Comparison of ENCODE assay signal across 28 mouse cellular contexts in genomic region chr10:48425501-48425900, GRCm38 (mm10).
"Had no signal": no experiment of that assay in that cellular context is flagged by ENCODE, and none has a peak within 500 bp of the region (broad histone marks: within the 10 kb centered on the region; RNA-seq: fewer than 3 reads in every experiment).

No protein-coding gene starts in this region.

- H3K4me3 ChIP-seq: embryonic facial prominence, embryonic 10.5 days; embryonic facial prominence, embryonic 12.5 days; embryonic facial prominence, embryonic 13.5 days; embryonic facial prominence, embryonic 15.5 days; erythroblast, embryonic 14.5 days; forebrain, embryonic 10.5 days; forebrain, embryonic 12.5 days; forebrain, embryonic 13.5 days; forebrain, embryonic 15.5 days; gastrocnemius, adult 2 months had no signal

- H3K27ac ChIP-seq: embryonic facial prominence, embryonic 10.5 days; embryonic facial prominence, embryonic 12.5 days; embryonic facial prominence, embryonic 13.5 days; embryonic facial prominence, embryonic 15.5 days; forebrain, embryonic 10.5 days; forebrain, embryonic 12.5 days; forebrain, embryonic 13.5 days; forebrain, embryonic 15.5 days; gastrocnemius, adult 2 months had no signal

- ATAC-seq: forebrain, embryonic 13.5 days; forebrain, embryonic 14.5 days; forebrain, embryonic 15.5 days; forebrain, embryonic 16.5 days; forebrain, postnatal 0 days had no signal

- H3K36me3 ChIP-seq: embryonic facial prominence, embryonic 10.5 days; embryonic facial prominence, embryonic 12.5 days; embryonic facial prominence, embryonic 13.5 days; embryonic facial prominence, embryonic 15.5 days; forebrain, embryonic 10.5 days; forebrain, embryonic 12.5 days; forebrain, embryonic 15.5 days had no signal

- DNase-seq: cerebellum, adult 18-20 months; cerebellum, adult 2 months; cerebellum, adult 8-10 months; cerebellum, adult 9-10 months; cerebellum, adult 9-11 months; cerebellum, postnatal 10 days; cerebellum, postnatal 14 days; cerebellum, postnatal 25 days; cerebellum, postnatal 36 days; embryo, embryonic 11 days; forebrain, postnatal 0 days; gastrocnemius, adult 2 months; gastrocnemius, postnatal 10 days; gastrocnemius, postnatal 14 days; gastrocnemius, postnatal 25 days; gastrocnemius, postnatal 36 days; heart, adult 11 months had no signal

- H3K4me2 ChIP-seq: embryonic facial prominence, embryonic 12.5 days; embryonic facial prominence, embryonic 13.5 days; embryonic facial prominence, embryonic 15.5 days; forebrain, embryonic 12.5 days; forebrain, embryonic 13.5 days; forebrain, embryonic 15.5 days had no signal

- H3K4me1 ChIP-seq: embryonic facial prominence, embryonic 10.5 days; embryonic facial prominence, embryonic 12.5 days; embryonic facial prominence, embryonic 13.5 days; embryonic facial prominence, embryonic 15.5 days; forebrain, embryonic 10.5 days; forebrain, embryonic 12.5 days; forebrain, embryonic 13.5 days; forebrain, embryonic 15.5 days had no signal

- H3K9me3 ChIP-seq: embryonic facial prominence, embryonic 10.5 days; embryonic facial prominence, embryonic 12.5 days; embryonic facial prominence, embryonic 13.5 days; embryonic facial prominence, embryonic 15.5 days; forebrain, embryonic 12.5 days; forebrain, embryonic 13.5 days; forebrain, embryonic 15.5 days had no signal

- H3K27me3 ChIP-seq: embryonic facial prominence, embryonic 12.5 days; embryonic facial prominence, embryonic 13.5 days; embryonic facial prominence, embryonic 15.5 days; forebrain, embryonic 12.5 days; forebrain, embryonic 13.5 days; forebrain, embryonic 15.5 days had no signal

- H3K9ac ChIP-seq: embryonic facial prominence, embryonic 12.5 days; embryonic facial prominence, embryonic 13.5 days; embryonic facial prominence, embryonic 15.5 days; forebrain, embryonic 12.5 days; forebrain, embryonic 13.5 days; forebrain, embryonic 15.5 days; forebrain, postnatal 0 days had no signal
